Comparison of ENCODE assay signal across 8 mouse cellular contexts in genomic region chr10:75396966-75397365, GRCm38 (mm10). TPM values are rescaled to one million over a fixed set of nuclear protein-coding genes. Genes with fewer than 3 reads are reported as not detected.
DNase-seq lines count a peak whose midpoint lies in the region; ATAC-seq and TF ChIP-seq lines count a peak whose summit lies in the region.

No protein-coding gene starts in this region.

- no peak overlapping the region for H3K27ac ChIP-seq in forebrain, postnatal 0 days (ENCODE audit: low read depth, low read length)
- H3K27ac ChIP-seq in forebrain, embryonic 13.5 days: no peak overlapping the region
- H3K27ac ChIP-seq in heart, embryonic 16.5 days (ENCODE audit: low read length): no peak overlapping the region
- no peak overlapping the region for H3K27ac ChIP-seq in liver, postnatal 0 days (ENCODE audit: low read depth)

- no peak overlapping the region for H3K4me2 ChIP-seq in forebrain, postnatal 0 days (ENCODE audit: low read depth)
- no peak overlapping the region for H3K4me2 ChIP-seq in forebrain, embryonic 13.5 days
- H3K4me2 ChIP-seq in heart, embryonic 16.5 days (ENCODE audit: low read depth, low read length): peak overlapping the region; percentile 2; the same call in 1 of the 2 replicates
- no peak overlapping the region for H3K4me2 ChIP-seq in liver, postnatal 0 days (ENCODE audit: low read depth, low read length)

- WGBS in forebrain, postnatal 0 days: 35% methylated on average over 14 of the region's 14 CpGs
- 42% methylated on average over 14 of the region's 14 CpGs for WGBS in forebrain, embryonic 13.5 days
- 38% methylated on average over 14 of the region's 14 CpGs for WGBS in heart, embryonic 16.5 days
- 23% methylated on average over 14 of the region's 14 CpGs for WGBS in liver, postnatal 0 days (ENCODE audit: insufficient replicate concordance)

- H3K9ac ChIP-seq in forebrain, postnatal 0 days: no peak overlapping the region
- no peak overlapping the region for H3K9ac ChIP-seq in forebrain, embryonic 13.5 days
- no peak overlapping the region for H3K9ac ChIP-seq in heart, embryonic 16.5 days (ENCODE audit: low read length)
- H3K9ac ChIP-seq in liver, postnatal 0 days (replicated peaks): no peak overlapping the region

- TF ChIP-seq EP300 in liver, postnatal 0 days (IDR thresholded peaks at IDR 0.05; ENCODE audit: low read depth): no peak; the same call in 1 of the 2 replicates

- H3K4me1 ChIP-seq in forebrain, postnatal 0 days (ENCODE audit: insufficient read depth): no peaks in the 10 kb centered on the region
- 0 out of 2 replicates have a peak, but pooled peaks cover 4% of the 10 kb centered on the region for H3K4me1 ChIP-seq in forebrain, embryonic 13.5 days
- H3K4me1 ChIP-seq in heart, embryonic 16.5 days (ENCODE audit: control insufficient read depth, insufficient read depth, low read length): no peaks in the 10 kb centered on the region
- H3K4me1 ChIP-seq in liver, postnatal 0 days (ENCODE audit: insufficient read depth): peaks cover 4% of the 10 kb centered on the region; the same call in 1 of the 2 replicates

- no peak for TF ChIP-seq CTCF in forebrain, postnatal 0 days (IDR thresholded peaks at IDR 0.05; ENCODE audit: low read depth)
- TF ChIP-seq CTCF in liver, postnatal 0 days (IDR thresholded peaks at IDR 0.05; ENCODE audit: low read depth): no peak

- ATAC-seq in forebrain, postnatal 0 days: peak; percentile 64
- no peak for ATAC-seq in forebrain, embryonic 13.5 days
- ATAC-seq in heart, embryonic 16.5 days (replicated peaks; ENCODE audit: extremely low read depth, insufficient read depth, low FRiP score): 0 out of 2 replicates have a peak, but pooled peaks have one; percentile 37
- peak; percentile 40 for ATAC-seq in liver, postnatal 0 days
- no peak for ATAC-seq in erythroid progenitor cell, adult 5-6 weeks (replicated peaks; ENCODE audit: low FRiP score, poor library complexity, severe bottlenecking)

- no peak for DNase-seq in forebrain, postnatal 0 days
- peak; percentile 46 for DNase-seq in CD4-positive, CD25-positive, alpha-beta regulatory T cell, adult 2 months (ENCODE audit: low read depth, low spot score)
- DNase-seq in cerebellum, postnatal 14 days: peak; percentile 50 to 67
- DNase-seq in liver, postnatal 0 days: peak; percentile 44
- no peak for DNase-seq in thymus, postnatal 10 days (ENCODE audit: low spot score in 2 of 2)

- no peaks in the 10 kb centered on the region for H3K36me3 ChIP-seq in forebrain, postnatal 0 days (ENCODE audit: insufficient read depth)
- H3K36me3 ChIP-seq in forebrain, embryonic 13.5 days (ENCODE audit: poor library complexity, severe bottlenecking): no peaks in the 10 kb centered on the region
- H3K36me3 ChIP-seq in heart, embryonic 16.5 days (ENCODE audit: control insufficient read depth, insufficient read depth): no peaks in the 10 kb centered on the region
- H3K36me3 ChIP-seq in liver, postnatal 0 days (replicated peaks; ENCODE audit: insufficient read depth, low read length): no peaks in the 10 kb centered on the region

- no peaks in the 10 kb centered on the region for H3K9me3 ChIP-seq in forebrain, postnatal 0 days (ENCODE audit: low read length)
- no peaks in the 10 kb centered on the region for H3K9me3 ChIP-seq in forebrain, embryonic 13.5 days (replicated peaks)
- H3K9me3 ChIP-seq in heart, embryonic 16.5 days (replicated peaks; ENCODE audit: control insufficient read depth, low read length): no peaks in the 10 kb centered on the region
- H3K9me3 ChIP-seq in liver, postnatal 0 days (ENCODE audit: low read length): no peaks in the 10 kb centered on the region

- H3K27me3 ChIP-seq in forebrain, postnatal 0 days (ENCODE audit: insufficient read depth, low read length): no peaks in the 10 kb centered on the region
- no peaks in the 10 kb centered on the region for H3K27me3 ChIP-seq in forebrain, embryonic 13.5 days
- no peaks in the 10 kb centered on the region for H3K27me3 ChIP-seq in heart, embryonic 16.5 days (ENCODE audit: control insufficient read depth, insufficient read depth, low read length)
- H3K27me3 ChIP-seq in liver, postnatal 0 days (ENCODE audit: insufficient read depth, low read length): no peaks in the 10 kb centered on the region

- H3K4me3 ChIP-seq in forebrain, postnatal 0 days (ENCODE audit: low read depth, low read length): no peak overlapping the region
- no peak overlapping the region for H3K4me3 ChIP-seq in forebrain, embryonic 13.5 days
- H3K4me3 ChIP-seq in heart, embryonic 16.5 days (ENCODE audit: low read length): no peak overlapping the region
- no peak overlapping the region for H3K4me3 ChIP-seq in liver, postnatal 0 days (ENCODE audit: low read depth, low read length)

RNA-seq across cellular contexts. Expression of gene Upb1, which starts 3.9 kb away (rescaled TPM):
- 0.38 and 0.62 TPM in 2 replicates for total RNA-seq in forebrain, postnatal 0 days (2014; rRNA removed)
- polyA plus RNA-seq in forebrain, postnatal 0 days (2015; fragmentation: Nextera tagmentation; extraction: Ambion mirVana): 0.58 and 0.75 TPM in 2 replicates
- polyA plus RNA-seq in forebrain, embryonic 13.5 days (2015; fragmentation: Nextera tagmentation; extraction: Ambion mirVana): not detected in 2 replicates
- 0.87 and 0.91 TPM in 2 replicates for polyA plus RNA-seq in heart, embryonic 16.5 days (2015; fragmentation: Nextera tagmentation; extraction: Ambion mirVana)
- 84.2 and 103 TPM in 2 replicates for polyA plus RNA-seq in liver, postnatal 0 days (2015; fragmentation: Nextera tagmentation; extraction: Ambion mirVana)
- 10.1 TPM in 1 of 2 replicates, not detected in the other for total RNA-seq in erythroid progenitor cell, adult 5-6 weeks (2015; ENCODE audit: low replicate concordance)
- not detected in 2 replicates for total RNA-seq in erythroid progenitor cell, adult 5-6 weeks (2017; ENCODE audit: low replicate concordance)

Comparison
In these comparisons a context has a peak if more than half of its experiments do, and no peak if none do; other contexts are left out.
1. ATAC-seq: peak in forebrain, postnatal 0 days (single experiment), heart, embryonic 16.5 days (single experiment) and liver, postnatal 0 days (single experiment); none in forebrain, embryonic 13.5 days (single experiment) and erythroid progenitor cell, adult 5-6 weeks (single experiment).
2. DNase-seq: peak in CD4-positive, CD25-positive, alpha-beta regulatory T cell, adult 2 months (single experiment), cerebellum, postnatal 14 days (2 of 2) and liver, postnatal 0 days (single experiment); none in forebrain, postnatal 0 days (single experiment) and thymus, postnatal 10 days (0 of 2).
3. RNA of gene Upb1, which starts 3.9 kb away (polyA plus RNA-seq): 84.2 to 103 TPM in liver, postnatal 0 days; 0.87 to 0.91 TPM in heart, embryonic 16.5 days, 0.58 to 0.75 TPM in forebrain, postnatal 0 days and not detected in forebrain, embryonic 13.5 days; every median in the first group is over 10 times any median in the second.